Mouse (Mus musculus) 3134 (cell line): ENCODE results near the gene Ythdf1.
A peak's percentile ranks its signal among the peaks of the same experiment; 100 is the strongest.

Experiments
- DNase-seq: peaks from one replicate; pipeline ENCODE4 v3.0.0-alpha.2; 2011; ENCODE audit warnings: low spot score; ENCODE audit not compliant: insufficient read length; ENCODE audit errors: extremely low read depth

Gene Ythdf1

GRCm38 (mm10) chr2:180920810-180921400, at the start of gene Ythdf1:
TSS of gene Ythdf1 (minus strand) at chr2:180920949.
- DNase-seq, result peak; percentile 93

GRCm38 (mm10) chr2:180967010-180967763, 46.4 kb upstream of the Ythdf1 start, which contains the start of gene Arfgap1:
TSS of gene Arfgap1 (plus strand) at chr2:180967225.
- peak; percentile 89 for DNase-seq

- DNase-seq, result peak; percentile 46
Observed at GRCm38 (mm10) chr2:180966092-180966882, 45.5 kb upstream of the Ythdf1 start.

GRCm38 (mm10) chr2:180963956-180964355, 43.2 kb upstream of the Ythdf1 start:
- DNase-seq, result peak; percentile 53

- DNase-seq, result no peak
Observed at GRCm38 (mm10) chr2:180962616-180963308, 42.0 kb upstream of the Ythdf1 start.

- no peak for DNase-seq
Observed at GRCm38 (mm10) chr2:180960187-180960586, 39.4 kb upstream of the Ythdf1 start.

GRCm38 (mm10) chr2:180959605-180960004, 38.9 kb upstream of the Ythdf1 start:
- DNase-seq, result no peak

- DNase-seq, result no peak
Observed at GRCm38 (mm10) chr2:180954061-180955047, 33.6 kb upstream of the Ythdf1 start, which contains the start of gene Nkain4. TSS of gene Nkain4 (minus strand) at chr2:180954699.

- no peak for DNase-seq
Observed at GRCm38 (mm10) chr2:180953638-180954037, 32.9 kb upstream of the Ythdf1 start.

- DNase-seq, result no peak
Observed at GRCm38 (mm10) chr2:180952731-180953171, 32.0 kb upstream of the Ythdf1 start.

- DNase-seq, result no peak
Observed at GRCm38 (mm10) chr2:180949947-180950346, 29.2 kb upstream of the Ythdf1 start.

- no peak for DNase-seq
Observed at GRCm38 (mm10) chr2:180941869-180942268, 21.1 kb upstream of the Ythdf1 start.

- DNase-seq, result no peak
Observed at GRCm38 (mm10) chr2:180940187-180940586, 19.4 kb upstream of the Ythdf1 start.

- no peak for DNase-seq
Observed at GRCm38 (mm10) chr2:180932418-180932817, 11.7 kb upstream of the Ythdf1 start.

GRCm38 (mm10) chr2:180928723-180929122, 8.0 kb upstream of the Ythdf1 start, which contains the start of gene Birc7:
TSS of gene Birc7 (plus strand) at chr2:180929023.
- no peak for DNase-seq

- DNase-seq, result peak; percentile 24
Observed at GRCm38 (mm10) chr2:180925176-180925575, 4.4 kb upstream of the Ythdf1 start.

- no peak for DNase-seq
Observed at GRCm38 (mm10) chr2:180922739-180923138, 2.0 kb upstream of the Ythdf1 start.

- DNase-seq, result peak; percentile 41
Observed at GRCm38 (mm10) chr2:180919913-180920809, 588 bp downstream of the Ythdf1 start.
